Mouse (Mus musculus) liver, embryonic 18 days (tissue): ENCODE measurements around the gene Ostm1. TPM values are rescaled to one million over a fixed set of nuclear protein-coding genes. Genes with fewer than 3 reads are reported as not detected.

Experiments used
- polyA plus RNA-seq: library from polyadenylated mRNA; depleted of rRNA; stranded (reverse); fragments of >200 nt; gene quantifications from 2 replicates; pipeline ENCODE4 v1.2.3, GENCODE M21; 2012; rRNA removed

Gene Ostm1
- 7.0 and 7.1 TPM in 2 replicates for polyA plus RNA-seq

DNA sequence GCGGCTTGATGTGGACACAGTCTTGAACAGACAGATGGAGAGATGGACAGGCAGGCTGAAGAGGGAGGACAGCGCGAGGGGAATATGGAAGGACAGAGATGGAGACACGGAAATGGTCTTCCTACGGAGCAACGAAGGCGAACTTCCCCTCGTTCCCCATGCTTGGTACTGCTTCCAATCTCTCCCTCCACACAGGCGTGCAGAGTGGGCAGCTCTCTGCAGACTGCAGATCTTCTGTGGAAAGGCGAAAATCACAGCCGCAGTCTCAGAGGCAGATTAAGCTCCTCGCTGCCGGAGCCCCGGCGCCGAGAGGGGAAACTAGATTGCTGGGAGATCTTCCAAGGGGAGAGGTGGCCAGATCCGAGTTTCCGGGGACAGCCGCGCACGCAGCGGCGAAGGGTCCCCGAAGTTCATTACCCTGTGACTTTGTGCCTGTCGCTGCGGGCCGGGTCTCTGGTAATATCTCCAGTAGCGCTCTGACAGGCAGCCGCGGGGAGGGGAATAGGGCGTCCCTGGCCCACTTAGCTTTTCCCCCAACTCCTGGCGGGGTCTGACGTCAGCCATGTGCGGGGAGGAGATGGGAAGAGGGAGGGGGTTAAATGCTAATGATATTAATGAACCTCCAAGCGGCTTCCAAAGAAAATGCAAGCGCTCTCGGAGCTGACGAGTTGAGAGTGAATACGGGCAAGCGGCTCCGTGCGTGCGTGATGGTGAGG lies at the start of gene Ostm1, which contains the start of gene Nr2e1:
TSS of gene Ostm1 (plus strand) at position 666 of the 716 bp plus-strand sequence.
TSS of gene Nr2e1 (minus strand) at position 476 of the 716 bp plus-strand sequence.

Other genes with a start within 250 kb of the Ostm1 start
- gene Afg1l, start 105.3 kb upstream of the Ostm1 start, polyA plus RNA-seq, result 3.3 and 3.6 TPM in 2 replicates
- gene Snx3, start 81.8 kb upstream of the Ostm1 start, polyA plus RNA-seq, result 152 and 166 TPM in 2 replicates
- gene Nr2e1, start 190 bp upstream of the Ostm1 start, polyA plus RNA-seq, result not detected in 2 replicates
- 21.0 and 27.3 TPM in 2 replicates for gene Sec63, start 177.7 kb downstream of the Ostm1 start, polyA plus RNA-seq